Mouse (Mus musculus) urinary bladder, adult 2 months (tissue): Measurements from ENCODE around the gene Msx2. TPM values are rescaled to one million over a fixed set of nuclear protein-coding genes. Genes with fewer than 3 reads are reported as not detected.
A peak's percentile ranks its signal among the peaks of the same experiment; 100 is the strongest.

ENCODE experiments used
- DNase-seq: peaks from one replicate; pipeline ENCODE4 v3.0.0; 2022; ENCODE audit warnings: low spot score
- polyA plus RNA-seq: library from polyadenylated mRNA; depleted of rRNA; stranded (reverse); fragments of >200 nt; gene quantifications from 2 replicates; pipeline ENCODE4 v1.2.3, GENCODE M21; 2012

The Msx2 gene
- polyA plus RNA-seq, 1 experiment = 40.4 TPM

DNA sequence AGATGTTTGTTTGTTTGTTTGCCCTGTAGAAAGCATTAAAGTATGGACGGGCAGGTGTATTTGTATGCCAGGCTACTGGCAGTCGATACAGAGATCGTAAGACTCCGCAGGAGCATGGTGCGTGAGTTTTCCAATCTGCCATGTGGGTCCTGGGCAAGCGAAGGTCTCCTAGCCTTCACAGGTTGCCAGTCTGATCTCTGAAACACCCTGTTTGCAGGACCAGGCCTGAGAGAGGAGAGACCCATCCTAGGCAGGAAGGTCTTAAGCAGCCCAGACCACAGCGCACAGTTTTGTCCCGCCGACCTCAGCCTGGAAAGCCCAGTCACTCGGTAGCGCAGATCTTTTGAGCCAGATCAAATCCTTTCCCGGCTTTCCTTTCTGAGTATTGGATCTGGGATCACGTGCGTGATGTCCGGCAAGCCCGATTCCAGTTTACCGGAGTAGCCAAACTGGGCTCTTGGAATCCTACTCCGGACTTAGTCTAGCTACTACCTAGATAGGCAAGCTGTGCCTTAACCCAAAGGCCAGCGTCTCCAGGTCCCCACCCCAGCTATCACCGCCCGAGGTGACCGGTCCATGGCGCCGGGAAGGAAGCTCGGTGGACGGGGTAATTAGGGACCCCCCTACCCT is 7.6 kb downstream of the Msx2 start:
- no peak for DNase-seq

DNA sequence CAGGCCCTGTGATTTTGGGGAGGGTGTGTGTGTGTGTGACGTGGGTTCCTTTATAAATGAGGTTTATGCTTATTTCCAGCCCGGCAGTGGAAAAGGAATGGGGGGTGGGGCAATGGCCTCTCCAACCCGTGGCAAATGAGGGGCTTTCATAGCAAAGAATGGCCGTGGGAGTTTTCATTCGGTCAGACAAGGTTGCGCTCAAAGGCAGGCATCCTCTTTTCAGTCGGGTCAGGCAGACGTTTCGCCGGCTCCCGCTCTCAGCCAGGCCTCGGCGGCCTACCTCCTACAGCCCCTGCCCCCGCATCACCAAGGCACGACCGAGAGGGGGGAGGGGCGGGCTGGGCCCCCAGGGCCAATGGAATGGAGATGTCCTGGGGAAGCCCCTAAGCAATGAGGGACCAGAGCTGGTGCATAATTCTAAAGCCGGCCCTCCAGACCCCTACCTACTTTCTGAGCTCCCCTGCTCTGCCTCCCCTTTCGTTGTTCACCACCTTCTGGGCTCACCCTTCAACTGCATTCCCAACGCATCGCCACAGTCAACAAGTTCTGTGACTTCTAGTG is 8.4 kb downstream of the Msx2 start:
- no peak for DNase-seq

DNA sequence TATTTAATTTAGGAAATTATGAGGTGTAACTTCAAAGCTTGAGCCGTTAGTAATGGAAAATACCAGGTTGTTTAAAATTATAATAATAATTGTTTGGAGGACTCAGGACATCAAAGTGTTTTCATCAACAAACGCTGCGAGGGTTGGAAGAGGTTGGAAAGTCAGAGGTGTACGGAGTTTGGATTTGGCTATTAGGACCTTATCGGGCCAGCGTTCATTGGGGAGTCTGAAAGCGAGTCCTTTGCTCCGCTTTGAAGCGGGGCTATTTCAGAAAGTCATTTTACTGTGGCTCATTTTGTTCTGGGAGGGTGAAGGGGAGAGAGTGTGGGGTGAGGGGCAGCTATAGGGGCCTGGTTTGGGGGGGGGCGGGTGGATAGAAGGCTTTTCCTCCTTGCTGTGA is 8.9 kb downstream of the Msx2 start:
- no peak for DNase-seq

DNA sequence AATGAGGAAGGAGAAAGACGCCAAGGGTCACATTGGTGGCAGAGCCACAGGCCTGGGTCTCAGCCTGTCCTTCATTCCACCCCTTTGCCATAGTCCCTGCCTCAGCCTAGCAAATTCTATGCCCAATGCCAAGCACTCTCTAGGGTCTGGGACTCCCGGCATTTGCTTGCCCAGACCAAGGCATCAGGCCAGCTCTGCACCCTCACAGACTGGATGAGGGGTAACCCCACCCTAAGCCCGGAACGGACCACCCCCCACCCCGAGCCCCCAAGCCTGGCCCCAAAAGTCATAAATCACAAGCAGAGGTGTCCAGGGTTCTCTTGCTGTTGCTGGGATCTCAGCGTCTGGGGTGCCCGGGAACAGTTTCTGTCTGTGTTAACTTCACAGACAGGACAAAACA is 9.8 kb downstream of the Msx2 start:
- no peak for DNase-seq

DNA sequence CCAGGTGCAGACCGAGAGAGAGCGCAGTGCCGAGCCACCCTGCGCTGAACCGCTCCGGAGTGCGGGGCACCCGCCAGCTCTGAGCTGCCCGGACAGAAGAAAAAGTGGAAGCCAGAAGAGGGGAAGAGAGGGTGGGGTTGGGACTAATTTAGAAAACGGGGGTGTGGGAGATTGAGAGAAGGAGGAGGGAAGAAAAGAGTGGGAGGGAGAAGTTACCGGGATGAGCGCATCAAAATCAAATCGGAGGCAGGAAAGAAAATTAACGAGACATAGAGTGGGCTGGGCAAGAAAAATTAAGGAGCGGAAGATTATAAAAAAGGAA is 10.3 kb downstream of the Msx2 start:
- DNase-seq = no peak

DNA sequence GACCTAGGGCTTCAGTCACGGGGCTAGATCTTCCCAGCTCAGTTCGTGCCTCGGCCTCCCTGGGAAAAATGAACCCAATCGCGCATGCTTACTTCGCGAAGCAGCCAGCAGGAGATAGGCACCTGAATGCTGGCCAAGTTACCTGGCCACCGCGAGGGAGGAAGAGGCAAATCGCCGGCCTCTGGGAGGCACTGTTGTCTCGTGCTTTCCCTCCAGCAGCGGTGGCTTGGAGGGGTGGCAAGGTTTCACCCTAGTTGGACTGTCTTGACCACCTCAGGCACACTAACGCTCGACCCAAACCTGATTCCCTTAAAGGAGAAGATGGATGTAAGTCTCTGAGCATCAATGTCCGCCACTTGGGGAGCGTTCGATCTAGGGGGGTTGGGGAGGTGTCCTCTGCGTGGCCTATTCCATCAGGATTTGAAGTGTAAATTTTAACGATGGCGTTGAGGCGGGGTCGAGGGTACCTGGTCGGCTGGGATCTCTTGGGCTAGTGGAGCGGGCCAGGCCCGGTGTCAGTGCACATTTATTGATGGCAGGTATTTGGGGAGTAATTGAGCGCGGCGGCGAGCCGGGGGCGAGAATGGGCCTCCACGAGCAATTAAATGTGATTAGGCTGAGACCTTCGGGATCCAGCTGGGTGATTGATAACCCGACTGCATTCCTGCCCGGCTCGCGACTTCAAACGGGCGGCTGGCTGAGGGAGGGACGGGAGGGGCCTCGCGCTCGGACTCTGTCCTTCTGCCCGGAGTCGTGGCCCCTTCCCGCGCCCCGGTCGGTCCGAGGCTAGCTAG is 10.8 kb downstream of the Msx2 start:
- peak; percentile 57 for DNase-seq

DNA sequence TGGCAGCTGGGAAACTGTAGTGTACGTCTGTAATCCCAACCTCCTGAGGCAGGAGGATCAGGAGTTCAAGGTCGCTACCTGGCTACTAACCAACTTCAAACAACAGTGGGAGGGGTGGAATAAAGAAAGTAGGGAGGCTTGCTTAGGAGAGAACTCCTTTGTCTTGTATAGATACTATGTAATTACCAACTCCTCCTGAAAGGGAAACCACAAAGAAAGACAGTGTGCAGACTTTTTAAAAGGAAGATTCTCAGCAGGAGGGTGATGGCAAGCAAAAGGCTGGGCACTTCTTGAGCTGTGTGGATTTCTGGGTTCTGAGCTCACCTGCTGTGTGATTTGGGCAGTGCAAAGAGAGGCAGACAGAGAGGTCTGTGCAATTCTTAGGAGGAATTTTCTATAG is 11.5 kb downstream of the Msx2 start:
- no peak for DNase-seq

DNA sequence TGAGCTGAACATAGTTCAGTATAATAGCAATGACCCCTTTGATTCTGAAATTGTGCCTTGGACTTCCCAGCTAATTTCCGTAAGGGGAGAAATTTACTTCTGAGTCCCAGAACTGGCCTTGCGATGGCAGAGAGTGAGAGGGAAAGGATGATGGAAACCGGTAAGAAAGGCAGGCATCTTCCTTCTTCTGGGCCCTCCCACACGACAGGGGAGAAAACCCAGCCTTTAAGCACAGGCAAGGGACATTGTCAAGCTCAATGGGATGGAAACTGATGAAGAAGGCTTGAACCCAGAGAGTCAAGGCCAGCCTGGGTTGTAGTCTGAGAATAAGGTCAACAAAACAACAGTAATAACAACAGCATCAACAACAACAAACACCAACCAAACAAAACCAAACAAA is 14.1 kb downstream of the Msx2 start:
- DNase-seq = no peak

DNA sequence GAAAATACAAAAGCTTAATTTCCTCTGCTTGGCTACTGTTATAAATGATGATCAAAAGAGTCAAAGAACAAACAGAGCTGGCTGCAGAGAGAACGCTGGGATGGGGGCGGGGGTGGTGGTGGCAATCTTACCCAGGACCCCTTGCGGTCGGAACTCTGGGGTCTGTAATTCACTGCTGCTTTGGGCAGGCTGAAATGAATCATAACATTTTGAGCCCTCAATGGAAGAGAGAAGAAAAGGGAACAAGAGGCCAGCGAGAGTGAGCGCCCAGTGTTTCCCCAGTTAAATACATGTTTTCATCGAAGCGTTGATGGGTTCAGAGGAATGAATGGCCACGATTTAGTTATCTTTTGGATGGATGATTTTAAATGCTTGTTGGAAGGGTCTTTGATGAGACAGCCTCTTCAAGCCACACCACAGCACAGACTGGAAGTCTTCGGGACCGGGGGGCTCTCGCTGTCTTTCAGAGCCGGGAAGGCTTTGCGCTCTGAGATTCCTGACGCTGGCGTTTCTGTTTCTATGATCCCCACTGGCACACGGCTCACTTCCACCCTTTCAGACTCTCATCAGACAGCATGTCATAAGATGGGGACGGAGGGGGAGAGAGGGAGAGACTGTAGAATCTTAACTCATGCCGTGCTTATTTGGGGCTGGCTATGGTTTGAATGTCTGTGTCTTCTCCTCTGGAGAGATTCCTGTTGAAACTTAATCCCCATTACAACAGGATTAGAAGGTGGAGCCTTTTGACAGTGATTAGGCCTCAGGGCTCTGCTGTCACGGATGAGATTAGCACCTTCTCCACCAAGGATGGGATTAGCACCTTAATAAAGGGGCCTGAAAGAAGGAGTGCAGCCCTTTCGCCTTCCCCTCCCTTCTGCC is 17.8 kb downstream of the Msx2 start:
- DNase-seq = no peak

DNA sequence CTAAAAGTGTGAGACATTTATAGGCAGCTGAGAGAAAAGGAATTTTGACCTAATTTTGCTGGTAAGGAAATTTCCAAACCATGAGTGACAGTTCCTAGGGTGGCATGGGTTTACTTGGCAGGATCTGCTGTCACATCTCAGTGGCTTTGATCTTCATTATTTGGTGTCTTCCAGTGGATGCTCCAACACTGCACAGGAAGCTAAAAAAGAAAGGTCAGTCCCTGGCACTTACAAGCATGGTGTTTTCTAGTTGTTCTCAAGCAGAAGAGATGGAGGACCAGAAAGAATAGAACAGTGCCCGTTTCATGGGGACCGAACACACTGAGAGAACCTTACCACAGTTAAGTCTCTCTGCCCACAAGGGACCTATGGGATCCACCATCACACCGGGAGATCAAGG is 18.9 kb downstream of the Msx2 start:
- no peak for DNase-seq

DNA sequence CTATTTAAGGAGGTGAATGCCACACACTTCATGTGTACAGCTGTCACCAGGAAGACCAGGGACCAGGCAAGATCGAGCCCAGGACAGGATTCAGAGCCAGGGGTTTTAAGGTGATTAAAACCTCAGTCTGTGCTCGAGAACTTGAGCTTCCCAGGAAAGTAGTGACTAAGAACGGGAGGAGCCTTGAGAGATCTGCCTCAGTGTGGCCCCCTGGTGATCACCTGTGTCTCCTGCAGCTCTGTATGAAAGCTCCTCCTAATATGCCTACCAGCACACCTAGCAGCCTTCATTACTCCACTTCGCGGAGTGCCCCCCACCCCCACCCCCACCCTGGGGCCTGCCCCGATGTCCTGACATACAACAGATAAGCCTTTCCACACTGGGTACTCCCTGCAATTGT is 25.3 kb downstream of the Msx2 start:
- no peak for DNase-seq

DNA sequence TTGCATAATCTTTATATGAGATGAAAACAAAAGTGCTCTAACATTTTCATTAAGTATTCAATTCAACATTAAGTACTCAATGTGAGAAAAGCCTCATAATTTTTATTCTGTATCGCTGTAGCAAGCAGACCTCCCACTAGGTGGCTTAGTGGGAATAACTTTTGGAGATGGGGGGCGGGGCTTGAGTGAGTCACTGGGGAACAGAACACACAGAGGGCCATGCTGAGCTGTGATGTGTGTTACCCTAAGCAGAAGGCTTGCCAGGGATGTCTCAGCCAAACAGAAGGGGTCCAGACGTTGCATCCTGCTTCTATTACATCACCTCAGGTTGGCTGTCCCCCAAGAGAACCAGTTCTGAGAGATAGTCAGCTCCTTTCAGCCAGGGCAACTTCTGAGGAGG is 29.3 kb downstream of the Msx2 start:
- DNase-seq = no peak

DNA sequence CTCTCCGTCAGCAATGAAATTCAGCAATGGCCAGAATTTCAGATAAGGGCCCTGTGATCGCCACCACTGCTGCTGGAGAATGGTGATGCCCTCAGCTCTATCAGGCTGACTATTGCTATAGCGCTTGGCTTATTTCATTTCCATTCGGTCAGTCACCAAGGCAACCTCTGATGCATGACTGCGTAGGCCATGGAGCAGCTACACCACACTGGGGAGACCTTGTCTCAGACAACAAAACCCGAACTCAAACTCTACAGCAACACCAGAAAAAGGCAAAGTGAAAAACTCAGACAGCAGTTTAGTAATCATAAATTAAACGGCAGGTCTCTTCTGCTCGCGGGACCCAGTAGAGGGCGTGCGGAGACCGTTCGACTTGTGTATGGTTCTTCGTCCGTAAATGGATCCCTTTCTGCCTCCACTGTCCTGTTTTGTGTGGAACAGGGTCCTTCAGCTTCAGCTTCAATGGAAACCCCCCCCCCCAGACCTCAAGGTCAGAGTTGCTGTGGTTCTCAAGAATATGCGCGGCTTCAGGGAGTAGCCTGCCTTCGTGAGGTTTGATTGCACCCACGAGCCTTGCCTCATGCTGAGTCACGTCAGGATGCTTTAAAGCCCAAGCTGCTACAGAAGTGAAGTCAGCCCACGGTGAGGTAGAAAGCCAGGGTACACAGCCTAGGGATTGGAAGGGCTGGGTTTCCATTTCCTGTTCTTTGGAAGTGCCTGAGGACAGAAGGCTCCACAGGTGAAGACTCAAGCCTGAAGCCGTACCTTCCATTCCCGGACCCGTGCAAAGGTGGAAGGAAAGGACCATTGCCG is 30.5 kb downstream of the Msx2 start:
- no peak for DNase-seq

DNA sequence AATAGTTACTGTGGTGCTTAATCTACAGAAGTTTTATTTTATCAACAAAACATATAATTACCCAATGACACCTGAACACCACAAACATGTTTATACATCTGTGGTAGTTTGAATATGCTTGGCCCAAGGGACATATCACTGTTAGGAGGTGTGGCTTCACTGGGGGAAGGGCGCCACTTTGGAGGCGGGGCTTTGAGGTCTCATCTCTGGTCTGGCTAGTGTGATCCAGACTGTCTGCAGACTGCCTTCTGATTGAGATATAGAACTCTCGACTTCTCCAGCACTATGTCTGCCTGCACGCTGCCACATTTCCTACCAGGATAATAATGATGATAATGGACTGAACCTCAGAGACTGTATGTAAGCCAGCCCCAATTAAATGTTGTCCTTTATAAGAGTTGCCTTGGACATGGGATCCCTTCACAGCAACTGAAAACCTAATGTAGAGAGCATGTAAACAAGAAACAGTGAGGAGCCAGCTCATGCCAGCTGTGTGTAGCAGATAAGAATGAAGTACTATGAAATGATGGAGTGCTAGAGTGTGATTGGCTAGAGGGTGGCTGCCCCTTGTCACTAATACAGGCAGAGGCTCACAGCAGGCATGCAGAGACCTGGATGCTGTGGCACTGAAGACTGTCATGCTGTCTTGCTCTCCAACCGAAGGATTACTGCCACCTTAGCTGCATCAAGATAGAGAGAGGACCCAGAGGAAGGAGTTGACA is 31.4 kb downstream of the Msx2 start:
- DNase-seq = no peak

DNA sequence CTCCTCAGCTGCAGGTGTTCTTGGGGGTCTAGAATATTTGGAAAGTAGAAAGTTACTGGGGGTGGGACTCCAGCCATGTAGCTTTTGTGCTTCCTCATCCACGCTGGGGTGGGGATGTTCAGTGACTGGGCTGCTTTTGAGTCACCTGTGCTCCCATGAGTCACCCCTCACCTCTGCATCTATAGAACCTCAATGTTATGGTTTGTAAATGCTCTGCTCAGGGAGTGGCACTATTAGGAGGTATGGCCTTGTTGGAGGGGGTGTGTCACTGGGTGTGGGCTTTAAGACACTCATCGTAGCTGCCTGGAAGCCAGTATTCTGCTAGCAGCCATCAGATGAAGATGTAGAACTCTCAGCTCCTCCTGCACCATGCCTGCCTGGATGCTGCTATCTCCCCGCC is 32.9 kb downstream of the Msx2 start:
- DNase-seq = no peak

DNA sequence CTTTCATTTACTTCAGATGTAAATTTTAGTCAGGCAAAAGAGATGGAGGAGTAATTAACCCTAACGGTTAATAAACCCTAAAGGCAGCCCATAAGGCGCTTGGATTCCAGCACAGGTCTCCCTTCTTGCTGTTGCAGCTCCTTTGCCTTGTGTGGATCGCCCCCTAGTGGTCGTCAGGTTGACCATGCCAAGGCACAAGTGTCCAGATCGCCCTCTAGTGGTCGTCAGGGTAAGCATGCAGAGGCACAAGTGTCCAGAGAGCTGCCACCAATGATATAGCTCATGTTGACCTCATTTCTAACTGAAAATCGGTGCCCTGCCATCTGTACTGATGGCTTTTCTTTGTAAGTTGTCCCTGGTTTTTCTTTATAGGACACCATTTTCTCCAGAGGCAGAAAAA is 46.4 kb downstream of the Msx2 start:
- peak; percentile 54 for DNase-seq

DNA sequence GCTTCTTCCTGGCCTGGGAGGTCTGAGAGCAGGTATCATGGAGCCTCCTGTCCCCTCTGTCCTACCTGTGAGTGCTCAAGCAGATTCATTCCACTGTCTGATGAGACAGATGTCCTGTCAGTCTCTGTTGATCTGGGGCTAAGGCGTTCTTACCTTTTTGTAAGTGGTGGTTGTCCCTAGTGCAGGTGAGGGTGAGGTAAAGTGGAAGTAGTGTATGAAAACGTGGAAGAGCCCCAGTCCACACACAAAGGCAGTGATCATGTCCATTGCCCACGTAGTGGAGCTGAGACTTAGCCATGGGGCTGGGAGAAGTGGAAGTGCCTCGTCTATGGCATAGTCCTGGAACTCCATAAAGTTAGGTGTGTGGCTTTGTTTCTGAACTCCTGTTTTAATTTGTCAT is 51.7 kb downstream of the Msx2 start:
- DNase-seq = no peak

DNA sequence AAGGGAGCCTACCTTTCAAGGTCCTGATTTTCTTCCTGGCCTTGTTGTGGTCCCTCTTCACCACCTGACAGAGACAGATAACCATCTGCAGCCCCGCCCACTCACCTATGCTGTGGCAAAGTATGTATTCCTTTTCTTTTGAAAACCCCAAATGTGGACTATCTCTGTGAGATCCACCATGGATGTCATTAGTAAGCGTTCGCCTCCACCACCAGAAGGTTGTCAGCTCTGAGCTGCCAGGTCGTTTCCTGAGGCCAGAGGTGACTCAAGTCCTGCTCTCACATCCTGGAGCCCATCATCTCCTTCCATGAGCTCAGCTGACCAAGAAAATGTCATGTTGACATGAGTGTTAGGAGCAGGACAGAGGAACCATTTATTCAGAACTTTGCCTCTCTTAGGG is 52.1 kb downstream of the Msx2 start:
- DNase-seq = no peak

DNA sequence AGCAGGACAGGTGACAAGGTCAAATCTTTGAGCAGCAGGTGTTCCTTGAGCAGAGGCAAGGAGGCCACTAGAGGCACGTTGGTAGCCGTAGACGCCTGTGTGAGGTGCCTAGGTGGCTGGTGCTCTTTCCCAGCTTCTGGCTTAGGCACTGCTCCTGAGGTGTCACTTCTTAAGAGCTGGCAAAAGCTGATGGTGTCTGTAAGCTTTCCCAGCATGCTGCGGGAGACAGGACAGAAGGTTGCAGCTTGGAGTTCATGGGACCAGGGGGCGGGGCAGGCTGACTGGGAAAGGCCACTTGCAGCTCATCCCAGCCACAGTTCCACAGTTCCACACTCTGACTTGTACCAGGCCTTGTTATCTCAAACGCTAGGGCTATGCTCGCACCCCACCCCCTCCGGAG is 53.2 kb downstream of the Msx2 start:
- DNase-seq = no peak

DNA sequence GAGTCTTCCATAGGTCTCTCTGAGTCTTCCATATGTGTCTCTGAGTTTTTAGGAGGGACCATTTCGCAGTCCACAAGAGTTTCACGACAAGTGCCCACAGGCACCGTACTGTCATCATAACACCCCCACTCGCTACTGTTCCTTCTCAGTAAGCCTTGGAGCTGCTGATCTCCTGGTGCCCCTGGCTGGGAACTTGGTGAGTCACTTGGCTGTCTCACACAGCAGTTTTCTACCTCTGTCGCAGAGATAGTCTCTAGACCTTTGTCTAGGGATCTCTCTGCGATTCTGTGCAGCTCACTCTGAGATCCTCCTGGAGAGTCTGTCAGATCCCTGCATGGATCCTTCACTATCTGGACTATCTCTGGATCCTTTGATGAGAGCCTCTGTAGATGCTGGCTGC is 55.2 kb downstream of the Msx2 start:
- DNase-seq = no peak
